Mouse (Mus musculus): ENCODE data around the gene Shmt1. TPM values are rescaled to one million over a fixed set of nuclear protein-coding genes. Genes with fewer than 3 reads are reported as not detected.

Shmt1 gene
- 27.4 and 79.2 TPM in 2 replicates for polyA plus RNA-seq (2015; fragmentation: Nextera tagmentation; extraction: Ambion mirVana)

DNA sequence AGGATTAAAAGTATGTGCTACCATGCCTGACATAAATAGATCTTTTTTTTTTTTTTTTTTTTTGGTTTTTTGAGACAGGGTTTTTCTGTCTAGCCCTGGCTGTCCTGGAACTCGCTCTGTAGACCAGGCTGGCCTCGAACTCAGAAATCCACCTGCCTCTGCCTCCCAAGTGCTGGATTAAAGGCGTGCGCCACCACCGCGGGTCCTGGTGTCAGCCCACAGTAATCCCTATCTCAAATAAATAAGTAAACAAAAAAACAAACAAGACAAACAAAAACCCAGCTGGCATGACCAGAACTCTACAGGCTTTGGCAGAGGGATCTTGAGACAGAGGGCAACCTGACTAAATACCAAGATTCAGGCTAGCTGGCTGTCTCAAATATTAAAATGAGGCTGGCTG, at the start of gene Shmt1:
Shmt1 (minus strand) TSS at position 101 of the 400 bp plus-strand sequence.

DNA sequence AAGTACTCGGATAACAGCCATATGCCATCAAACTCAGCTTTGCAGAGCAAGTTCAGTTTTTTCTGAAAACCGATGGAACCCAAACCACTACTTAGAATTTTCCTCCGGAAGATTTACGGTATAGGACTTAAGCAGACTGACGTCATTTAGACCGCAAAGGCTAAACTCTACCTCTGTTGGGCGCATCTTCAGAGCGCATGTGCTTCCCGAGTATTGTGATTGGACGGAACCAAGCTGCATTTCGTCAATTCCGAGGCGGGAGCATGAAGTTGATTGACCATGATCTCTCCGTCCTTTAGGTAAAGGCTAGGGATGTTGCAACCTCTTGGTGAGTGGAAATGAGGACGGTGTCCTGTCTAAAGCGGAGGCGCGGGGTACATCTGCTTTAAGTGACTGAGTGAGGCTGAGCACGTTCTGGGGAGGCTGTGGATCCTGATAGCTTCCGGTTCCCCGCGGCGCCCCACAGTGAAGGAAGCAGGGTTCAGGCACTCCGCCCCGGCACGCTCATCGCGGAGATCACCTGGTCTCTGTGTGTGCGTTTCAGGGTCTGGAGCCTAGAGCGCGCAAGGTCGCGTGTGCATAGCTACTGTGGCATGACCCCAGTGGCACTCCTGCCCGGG, 19.0 kb upstream of the Shmt1 start, which contains the start of gene Dhrs7b:
Dhrs7b (plus strand) TSS at position 199 of the 620 bp plus-strand sequence.

DNA sequence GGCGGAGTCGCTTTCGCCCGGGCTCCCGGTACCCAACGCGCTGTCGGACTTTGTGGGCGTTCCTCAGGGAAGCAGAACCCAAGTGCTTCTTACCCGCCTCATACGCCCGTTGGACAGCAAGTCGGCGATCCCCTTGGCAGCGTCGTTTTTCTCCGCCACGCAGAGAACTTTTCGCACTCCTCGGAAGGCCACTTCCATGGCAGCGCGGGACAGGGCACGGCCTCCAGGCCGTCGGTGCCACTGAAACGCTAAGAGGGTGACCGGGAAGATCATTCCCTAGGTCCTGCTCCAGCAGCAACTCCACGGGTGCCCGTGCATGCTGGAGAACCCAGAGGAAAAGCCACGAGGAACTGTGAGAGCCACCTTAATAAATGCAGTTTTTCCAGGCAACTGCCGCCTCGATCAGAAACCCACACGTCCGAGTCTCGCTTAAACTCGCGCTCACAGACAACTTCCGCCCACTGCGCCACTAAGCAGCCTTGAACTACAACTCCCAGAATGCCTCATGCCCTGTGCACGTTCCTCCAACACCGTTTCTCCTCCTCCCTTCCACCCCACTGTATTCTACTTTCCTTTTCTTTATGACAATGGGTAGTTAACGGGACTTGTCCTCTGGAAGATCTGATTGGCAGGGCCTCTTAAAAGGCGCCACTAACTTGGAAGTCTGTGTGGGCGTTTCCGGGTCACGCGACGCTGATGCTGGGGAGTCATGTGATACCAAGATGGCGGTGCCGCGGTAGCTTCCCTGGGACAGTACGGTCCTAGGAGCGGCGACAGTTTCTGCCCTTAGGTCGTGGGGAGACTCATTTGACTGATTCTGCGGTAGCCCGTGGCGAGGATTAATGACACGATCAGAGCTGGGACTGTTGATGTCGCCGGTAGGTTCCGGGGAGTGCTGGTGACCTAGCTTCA, 34.4 kb downstream of the Shmt1 start, which contains the start of the genes Top3a and Smcr8:
Top3a (minus strand) TSS at position 537 of the 912 bp plus-strand sequence.
Smcr8 (plus strand) TSS at position 696 of the 912 bp plus-strand sequence.

Other genes starting within 250 kb of the Shmt1 start
- 19.4 and 21.3 TPM in 2 replicates for gene Llgl1, start 112.0 kb downstream of the Shmt1 start, polyA plus RNA-seq (2015; fragmentation: Nextera tagmentation; extraction: Ambion mirVana)
- gene Flii, start 84.5 kb downstream of the Shmt1 start, polyA plus RNA-seq (2015; fragmentation: Nextera tagmentation; extraction: Ambion mirVana), result 45.0 and 63.2 TPM in 2 replicates
- gene Mief2, start 83.3 kb downstream of the Shmt1 start, polyA plus RNA-seq (2015; fragmentation: Nextera tagmentation; extraction: Ambion mirVana), result 10.6 and 21.4 TPM in 2 replicates
- 5.9 and 9.2 TPM in 2 replicates for gene Top3a, start 34.4 kb downstream of the Shmt1 start, polyA plus RNA-seq (2015; fragmentation: Nextera tagmentation; extraction: Ambion mirVana)
- gene Smcr8, start 34.2 kb downstream of the Shmt1 start, polyA plus RNA-seq (2015; fragmentation: Nextera tagmentation; extraction: Ambion mirVana), result 1.8 and 2.3 TPM in 2 replicates
- gene Dhrs7b, start 18.9 kb upstream of the Shmt1 start, polyA plus RNA-seq (2015; fragmentation: Nextera tagmentation; extraction: Ambion mirVana), result 50.2 and 51.8 TPM in 2 replicates
- gene Tmem11, start 67.6 kb upstream of the Shmt1 start, polyA plus RNA-seq (2015; fragmentation: Nextera tagmentation; extraction: Ambion mirVana), result 52.7 and 52.9 TPM in 2 replicates
- gene Natd1, start 103.0 kb upstream of the Shmt1 start, polyA plus RNA-seq (2015; fragmentation: Nextera tagmentation; extraction: Ambion mirVana), result 11.1 and 12.3 TPM in 2 replicates
- 47.7 and 99.6 TPM in 2 replicates for gene Map2k3, start 120.3 kb upstream of the Shmt1 start, polyA plus RNA-seq (2015; fragmentation: Nextera tagmentation; extraction: Ambion mirVana)
- 1.4 and 2.2 TPM in 2 replicates for gene Kcnj12, start 210.8 kb upstream of the Shmt1 start, polyA plus RNA-seq (2015; fragmentation: Nextera tagmentation; extraction: Ambion mirVana)